Mouse (Mus musculus): Measurements from ENCODE around the gene Zfp933.

- TF ChIP-seq CTCF (IDR thresholded peaks at IDR 0.05; ENCODE audit: extremely low read depth, insufficient read depth, low read length) (no peak), POLR2A (IDR thresholded peaks at IDR 0.05; ENCODE audit: extremely low read depth, insufficient read depth, low read length) (no peak)
Observed at GRCm38 (mm10) chr4:147895815-147896330, 47.7 kb upstream of the Zfp933 start.
